Mouse (Mus musculus): Measurements from ENCODE around the gene Arhgap22. TPM values are rescaled to one million over a fixed set of nuclear protein-coding genes. Genes with fewer than 3 reads are reported as not detected.

The Arhgap22 gene
- polyA plus RNA-seq, 1 experiment from 2014 or later, result 8.1 TPM

- peak; percentile 37 for ATAC-seq (ENCODE audit: low read depth)
Observed at GRCm38 (mm10) chr14:33313624-33314023, 99.8 kb downstream of the Arhgap22 start.

DNA sequence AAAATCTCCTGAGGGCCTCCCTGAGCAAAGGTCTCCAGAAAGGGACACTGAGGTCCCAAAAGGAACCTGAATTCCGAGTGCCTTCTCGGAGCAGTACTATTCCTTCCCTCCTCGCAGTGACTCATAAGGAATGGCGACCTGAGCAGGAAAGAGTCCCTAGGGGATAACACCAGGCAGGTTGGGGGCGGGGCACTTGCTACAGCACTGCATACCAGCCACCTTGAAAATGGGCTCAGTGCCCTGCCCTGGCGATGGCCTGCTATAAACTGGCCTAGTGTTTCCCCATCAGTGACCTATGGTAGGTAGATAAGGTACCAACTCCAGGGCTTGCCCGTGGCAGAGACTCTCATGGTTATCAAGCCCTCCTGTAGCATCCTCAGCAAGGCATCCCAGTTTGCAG, 100.3 kb downstream of the Arhgap22 start:
- Histone ChIP-seq H3K36me3 (ENCODE audit: control insufficient read depth, insufficient read depth, low read length) (no peaks in the 10 kb centered on the region), H3K27me3 (ENCODE audit: control insufficient read depth, insufficient read depth, low read depth, low read length) (no peaks in the 10 kb centered on the region), H3K4me3 (ENCODE audit: low read length) (no peak overlapping the region), H3K4me2 (ENCODE audit: low read depth, low read length) (no peak overlapping the region), H3K9ac (ENCODE audit: low read length) (no peak overlapping the region), H3K27ac (ENCODE audit: low read length) (no peak overlapping the region), H3K4me1 (replicated peaks; ENCODE audit: control insufficient read depth, insufficient read depth, low read length) (peaks cover 15% of the 10 kb centered on the region; the same call in 1 of the 2 replicates), H3K9me3 (ENCODE audit: control insufficient read depth, low read length) (no peaks in the 10 kb centered on the region)
- ATAC-seq (ENCODE audit: low read depth), result no peak
- 40% methylated on average over 7 of the region's 7 CpGs for WGBS

More at GRCm38 (mm10) chr14:33313624-33314023, 99.8 kb downstream of the Arhgap22 start:
- Histone ChIP-seq H3K36me3 (ENCODE audit: control insufficient read depth, insufficient read depth, low read length) (no peaks in the 10 kb centered on the region), H3K4me2 (ENCODE audit: low read depth, low read length) (no peak overlapping the region), H3K9me3 (ENCODE audit: control insufficient read depth, low read length) (no peaks in the 10 kb centered on the region), H3K4me1 (replicated peaks; ENCODE audit: control insufficient read depth, insufficient read depth, low read length) (peaks cover 15% of the 10 kb centered on the region; the same call in 1 of the 2 replicates), H3K9ac (ENCODE audit: low read length) (no peak overlapping the region), H3K4me3 (ENCODE audit: low read length) (no peak overlapping the region), H3K27ac (ENCODE audit: low read length) (no peak overlapping the region), H3K27me3 (ENCODE audit: control insufficient read depth, insufficient read depth, low read depth, low read length) (no peaks in the 10 kb centered on the region)
- 0% methylated on average over 4 of the region's 4 CpGs for WGBS

DNA sequence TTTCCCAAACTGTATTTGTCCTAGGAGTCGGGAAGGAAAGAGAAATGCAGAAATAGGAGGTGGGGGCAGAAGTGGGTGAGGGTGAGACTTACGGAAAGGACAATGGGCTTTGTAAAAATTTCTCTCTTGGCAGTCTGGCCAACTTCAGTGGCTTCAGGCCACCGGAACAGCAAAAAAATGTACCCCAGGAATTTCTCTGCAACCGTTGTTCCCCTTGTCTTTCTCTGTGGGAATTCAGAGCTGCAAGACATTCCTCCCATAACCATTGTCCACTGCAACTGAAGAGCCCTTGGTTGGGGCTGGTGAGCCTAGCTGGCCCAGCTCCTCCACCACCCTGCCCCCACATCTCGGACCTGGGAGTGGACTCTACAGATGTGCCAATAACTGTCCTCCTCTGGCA, 101.3 kb downstream of the Arhgap22 start:
- 35% methylated on average over 5 of the region's 5 CpGs for WGBS
- Histone ChIP-seq H3K27ac (ENCODE audit: low read length) (no peak overlapping the region), H3K9ac (ENCODE audit: low read length) (no peak overlapping the region), H3K4me3 (ENCODE audit: low read length) (no peak overlapping the region), H3K36me3 (ENCODE audit: control insufficient read depth, insufficient read depth, low read length) (no peaks in the 10 kb centered on the region), H3K4me2 (ENCODE audit: low read depth, low read length) (no peak overlapping the region), H3K27me3 (ENCODE audit: control insufficient read depth, insufficient read depth, low read depth, low read length) (no peaks in the 10 kb centered on the region), H3K9me3 (ENCODE audit: control insufficient read depth, low read length) (no peaks in the 10 kb centered on the region), H3K4me1 (replicated peaks; ENCODE audit: control insufficient read depth, insufficient read depth, low read length) (peaks cover 15% of the 10 kb centered on the region; the same call in 1 of the 2 replicates)
- no peak for ATAC-seq (ENCODE audit: low read depth)

- H3K27me3 ChIP-seq (ENCODE audit: control insufficient read depth, insufficient read depth, low read depth, low read length), result no peaks in the 10 kb centered on the region
- 50% methylated on average over 4 of the region's 4 CpGs for WGBS
Observed at GRCm38 (mm10) chr14:33315771-33316170, 101.9 kb downstream of the Arhgap22 start.

DNA sequence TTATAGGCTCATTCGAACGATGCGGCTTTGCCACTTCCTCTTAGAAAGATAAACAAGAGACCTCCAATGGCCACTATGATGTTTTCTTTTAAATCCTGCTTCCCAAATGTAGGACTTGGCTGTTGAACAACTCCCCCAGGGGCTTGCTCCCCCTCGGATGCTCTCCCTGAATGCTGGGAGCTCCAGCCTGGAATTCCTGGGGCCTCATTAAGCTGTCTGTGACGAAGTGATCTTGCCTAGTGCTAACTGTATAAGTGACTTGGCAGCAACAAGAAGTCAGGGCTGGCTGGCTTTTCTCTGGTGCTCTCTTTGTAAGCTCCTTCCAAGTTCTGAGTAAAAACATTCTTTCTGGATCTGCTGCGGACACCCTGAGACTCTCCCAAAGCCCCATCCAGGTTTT, 104.1 kb downstream of the Arhgap22 start:
- Histone ChIP-seq H3K9me3 (ENCODE audit: control insufficient read depth, low read length) (no peaks in the 10 kb centered on the region), H3K9ac (ENCODE audit: low read length) (no peak overlapping the region), H3K4me3 (ENCODE audit: low read length) (no peak overlapping the region), H3K4me2 (ENCODE audit: low read depth, low read length) (no peak overlapping the region), H3K36me3 (ENCODE audit: control insufficient read depth, insufficient read depth, low read length) (no peaks in the 10 kb centered on the region), H3K27me3 (ENCODE audit: control insufficient read depth, insufficient read depth, low read depth, low read length) (no peaks in the 10 kb centered on the region), H3K27ac (ENCODE audit: low read length) (peak overlapping the region; percentile 63), H3K4me1 (replicated peaks; ENCODE audit: control insufficient read depth, insufficient read depth, low read length) (peaks cover 21% of the 10 kb centered on the region)
- ATAC-seq (ENCODE audit: low read depth), result peak; percentile 26
- WGBS, result 25% methylated on average over 6 of the region's 6 CpGs

More at GRCm38 (mm10) chr14:33315771-33316170, 101.9 kb downstream of the Arhgap22 start:
- Histone ChIP-seq H3K36me3 (ENCODE audit: control insufficient read depth, insufficient read depth, low read length) (no peaks in the 10 kb centered on the region), H3K27ac (ENCODE audit: low read length) (no peak overlapping the region), H3K9me3 (ENCODE audit: control insufficient read depth, low read length) (no peaks in the 10 kb centered on the region), H3K9ac (ENCODE audit: low read length) (no peak overlapping the region), H3K4me3 (ENCODE audit: low read length) (no peak overlapping the region), H3K4me2 (ENCODE audit: low read depth, low read length) (no peak overlapping the region), H3K4me1 (replicated peaks; ENCODE audit: control insufficient read depth, insufficient read depth, low read length) (peaks cover 21% of the 10 kb centered on the region; the same call in 1 of the 2 replicates)
- no peak for ATAC-seq (ENCODE audit: low read depth)

GRCm38 (mm10) chr14:33319541-33320521, 106.0 kb downstream of the Arhgap22 start:
- no peaks in the 10 kb centered on the region for H3K36me3 ChIP-seq (ENCODE audit: control insufficient read depth, insufficient read depth, low read length)
- H3K4me2 ChIP-seq (ENCODE audit: low read depth, low read length), result peak overlapping the region; percentile 100
- H3K4me1 ChIP-seq (replicated peaks; ENCODE audit: control insufficient read depth, insufficient read depth, low read length), result peaks cover 18% of the 10 kb centered on the region
- no peaks in the 10 kb centered on the region for H3K27me3 ChIP-seq (ENCODE audit: control insufficient read depth, insufficient read depth, low read depth, low read length)
- peak; percentile 82 for ATAC-seq (ENCODE audit: low read depth)
- H3K4me3 ChIP-seq (ENCODE audit: low read length), result peak overlapping the region; percentile 68
- H3K9me3 ChIP-seq (ENCODE audit: control insufficient read depth, low read length), result no peaks in the 10 kb centered on the region
- H3K27ac ChIP-seq (ENCODE audit: low read length), result peak overlapping the region; percentile 73
- H3K9ac ChIP-seq (ENCODE audit: low read length), result peak overlapping the region; percentile 69
- WGBS, result under 1% methylated on average over 98 of the region's 106 CpGs

GRCm38 (mm10) chr14:33320856-33321255, 107.0 kb downstream of the Arhgap22 start:
- Histone ChIP-seq H3K9ac (ENCODE audit: low read length) (peak overlapping the region; percentile 69; the same call in 1 of the 2 replicates), H3K27ac (ENCODE audit: low read length) (peak overlapping the region; percentile 19), H3K9me3 (ENCODE audit: control insufficient read depth, low read length) (no peaks in the 10 kb centered on the region), H3K36me3 (ENCODE audit: control insufficient read depth, insufficient read depth, low read length) (no peaks in the 10 kb centered on the region), H3K4me2 (ENCODE audit: low read depth, low read length) (peak overlapping the region; percentile 100), H3K27me3 (ENCODE audit: control insufficient read depth, insufficient read depth, low read depth, low read length) (no peaks in the 10 kb centered on the region), H3K4me1 (replicated peaks; ENCODE audit: control insufficient read depth, insufficient read depth, low read length) (peaks cover 14% of the 10 kb centered on the region), H3K4me3 (ENCODE audit: low read length) (peak overlapping the region; percentile 68)
- no peak for ATAC-seq (ENCODE audit: low read depth)
- 5% methylated on average over 7 of the region's 7 CpGs for WGBS

DNA sequence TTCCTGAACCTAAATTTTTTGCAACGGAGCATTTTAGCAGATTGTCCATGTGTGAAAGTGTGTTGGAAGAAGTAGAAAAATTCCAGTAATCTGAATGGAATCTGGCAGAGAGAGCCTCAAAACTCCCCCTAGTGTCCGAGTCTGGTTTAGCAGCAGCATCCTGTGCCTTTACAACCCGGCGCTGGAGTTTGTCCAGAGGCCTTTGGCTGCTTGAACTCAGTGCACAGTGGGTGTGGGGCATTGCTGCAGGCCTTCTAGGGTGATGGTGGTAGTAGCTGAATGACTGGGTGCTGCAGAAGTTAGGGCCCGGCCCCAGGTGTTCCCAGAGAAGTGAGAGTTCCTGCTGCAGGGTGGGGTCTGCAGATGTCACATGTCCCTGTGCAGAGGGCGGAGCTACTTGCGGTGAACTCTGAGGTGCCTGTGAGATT, 108.8 kb downstream of the Arhgap22 start:
- WGBS, result 20% methylated on average over 7 of the region's 7 CpGs
- ATAC-seq (ENCODE audit: low read depth), result no peak
- Histone ChIP-seq H3K4me3 (ENCODE audit: low read length) (no peak overlapping the region), H3K27me3 (ENCODE audit: control insufficient read depth, insufficient read depth, low read depth, low read length) (no peaks in the 10 kb centered on the region), H3K9me3 (ENCODE audit: control insufficient read depth, low read length) (no peaks in the 10 kb centered on the region), H3K9ac (ENCODE audit: low read length) (no peak overlapping the region), H3K4me2 (ENCODE audit: low read depth, low read length) (no peak overlapping the region), H3K27ac (ENCODE audit: low read length) (no peak overlapping the region), H3K36me3 (ENCODE audit: control insufficient read depth, insufficient read depth, low read length) (no peaks in the 10 kb centered on the region), H3K4me1 (replicated peaks; ENCODE audit: control insufficient read depth, insufficient read depth, low read length) (peaks cover 14% of the 10 kb centered on the region)

GRCm38 (mm10) chr14:33324556-33324955, 110.7 kb downstream of the Arhgap22 start:
- Histone ChIP-seq H3K27me3 (ENCODE audit: control insufficient read depth, insufficient read depth, low read depth, low read length) (no peaks in the 10 kb centered on the region), H3K9ac (ENCODE audit: low read length) (no peak overlapping the region), H3K36me3 (ENCODE audit: control insufficient read depth, insufficient read depth, low read length) (no peaks in the 10 kb centered on the region), H3K4me1 (replicated peaks; ENCODE audit: control insufficient read depth, insufficient read depth, low read length) (peaks cover 11% of the 10 kb centered on the region), H3K9me3 (ENCODE audit: control insufficient read depth, low read length) (no peaks in the 10 kb centered on the region), H3K4me2 (ENCODE audit: low read depth, low read length) (no peak overlapping the region), H3K27ac (ENCODE audit: low read length) (no peak overlapping the region), H3K4me3 (ENCODE audit: low read length) (no peak overlapping the region)
- 60% methylated on average over 6 of the region's 6 CpGs for WGBS
- no peak for ATAC-seq (ENCODE audit: low read depth)

Data from lung, embryonic 16.5 days (tissue).